Mouse (Mus musculus): ENCODE results near the gene Sox1.

DNA sequence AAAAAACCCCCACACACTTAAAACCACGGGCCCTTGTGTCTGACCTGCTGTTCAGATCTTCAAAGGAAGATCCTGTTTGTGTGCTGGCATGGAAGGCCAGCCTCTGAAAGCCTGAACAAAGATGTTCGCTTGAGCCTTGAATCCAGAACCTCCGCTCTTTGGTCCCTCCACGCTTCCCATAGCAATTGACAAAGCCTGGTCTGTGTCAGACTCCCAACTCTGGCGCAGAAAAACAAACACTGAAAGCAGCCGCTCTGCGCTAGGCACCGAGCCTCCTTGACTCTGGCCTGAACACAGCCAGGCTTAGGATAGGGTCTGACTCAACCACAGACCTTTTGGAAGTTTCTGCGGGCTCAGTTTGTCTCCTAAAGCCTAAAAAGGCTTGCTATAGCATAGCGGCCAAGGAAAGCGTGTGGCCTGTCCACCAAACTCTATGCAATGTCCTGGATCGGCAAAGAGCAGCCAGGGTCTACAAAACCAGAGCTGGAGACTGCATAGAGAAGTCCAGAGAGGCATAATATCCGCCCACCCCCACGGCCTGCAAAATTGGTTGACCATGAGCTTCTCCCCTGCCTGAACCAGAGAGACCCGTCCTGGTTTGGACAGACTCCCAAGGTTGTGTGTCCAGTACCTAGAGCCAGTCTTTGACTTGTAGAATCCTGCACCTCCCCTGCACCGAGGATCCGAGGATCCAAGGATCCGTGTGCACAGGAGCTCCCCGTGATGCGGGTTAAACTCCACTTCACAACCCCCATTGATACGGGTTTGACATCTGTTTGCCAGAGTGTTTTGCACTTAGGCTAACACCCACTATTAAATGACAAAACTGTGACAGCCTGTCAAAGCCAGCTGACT lies 12.2 kb upstream of the Sox1 start:
- no peak for TF ChIP-seq CTCF (IDR thresholded peaks at IDR 0.05; ENCODE audit: low read depth)
- TF ChIP-seq EP300 (IDR thresholded peaks at IDR 0.05; ENCODE audit: low read depth), result no peak
